Mouse (Mus musculus): ENCODE results near the gene Dlx3. TPM values are rescaled to one million over a fixed set of nuclear protein-coding genes. Genes with fewer than 3 reads are reported as not detected.

Gene Dlx3
- polyA plus RNA-seq, 1 experiment from 2014 or later, result 0.05 TPM

GRCm38 (mm10) chr11:95080783-95081182 lies 39.1 kb upstream of the Dlx3 start:
- Histone ChIP-seq H3K4me2 (replicated peaks; ENCODE audit: low read depth, low read length) (no peak overlapping the region), H3K4me3 (ENCODE audit: low read depth, low read length) (no peak overlapping the region), H3K27ac (ENCODE audit: low read length) (peak overlapping the region; percentile 75; the same call in 1 of the 2 replicates), H3K4me1 (ENCODE audit: insufficient read depth, low read depth, low read length) (peaks cover 24% of the 10 kb centered on the region; the same call in 1 of the 2 replicates), H3K9me3 (ENCODE audit: low read length) (no peaks in the 10 kb centered on the region), H3K9ac (replicated peaks; ENCODE audit: low read depth) (no peak overlapping the region), H3K27me3 (replicated peaks; ENCODE audit: insufficient read depth, low read length) (no peaks in the 10 kb centered on the region), H3K36me3 (ENCODE audit: insufficient read depth, low read length) (no peaks in the 10 kb centered on the region)
- 71% methylated on average over 6 of the region's 6 CpGs for WGBS
- DNase-seq (ENCODE audit: low spot score) (no peak), ATAC-seq (no peak)
- TF ChIP-seq EP300 (IDR thresholded peaks at IDR 0.05), result no peak
- no peak for TF ChIP-seq CTCF (IDR thresholded peaks at IDR 0.05)

- H3K4me2 ChIP-seq (replicated peaks; ENCODE audit: low read depth, low read length), result no peak overlapping the region
- ATAC-seq (no peak), DNase-seq (ENCODE audit: low spot score) (no peak)
- H3K9me3 ChIP-seq (ENCODE audit: low read length), result no peaks in the 10 kb centered on the region
- WGBS, result 78% methylated on average over 7 of the region's 7 CpGs
- H3K36me3 ChIP-seq (ENCODE audit: insufficient read depth, low read length), result no peaks in the 10 kb centered on the region
- H3K27me3 ChIP-seq (replicated peaks; ENCODE audit: insufficient read depth, low read length), result no peaks in the 10 kb centered on the region
- peaks cover 35% of the 10 kb centered on the region; the same call in 1 of the 2 replicates for H3K4me1 ChIP-seq (ENCODE audit: insufficient read depth, low read depth, low read length)
- no peak overlapping the region for H3K4me3 ChIP-seq (ENCODE audit: low read depth, low read length)
- H3K9ac ChIP-seq (replicated peaks; ENCODE audit: low read depth), result no peak overlapping the region
- no peak overlapping the region for H3K27ac ChIP-seq (ENCODE audit: low read length)
- no peak for TF ChIP-seq EP300 (IDR thresholded peaks at IDR 0.05)
- no peak for TF ChIP-seq CTCF (IDR thresholded peaks at IDR 0.05)
Measured at GRCm38 (mm10) chr11:95082896-95083295, 37.0 kb upstream of the Dlx3 start.

- H3K4me1 ChIP-seq (ENCODE audit: insufficient read depth, low read depth, low read length), result peaks cover 28% of the 10 kb centered on the region
- H3K4me2 ChIP-seq (replicated peaks; ENCODE audit: low read depth, low read length), result no peak overlapping the region
- H3K4me3 ChIP-seq (ENCODE audit: low read depth, low read length), result no peak overlapping the region
- ATAC-seq, result no peak
- no peak for DNase-seq (ENCODE audit: low spot score)
- H3K27ac ChIP-seq (ENCODE audit: low read length), result no peak overlapping the region
- no peaks in the 10 kb centered on the region for H3K36me3 ChIP-seq (ENCODE audit: insufficient read depth, low read length)
- no peaks in the 10 kb centered on the region for H3K9me3 ChIP-seq (ENCODE audit: low read length)
- 32% methylated on average over 4 of the region's 4 CpGs for WGBS
- TF ChIP-seq CTCF (IDR thresholded peaks at IDR 0.05) (no peak), EP300 (IDR thresholded peaks at IDR 0.05) (no peak)
- H3K27me3 ChIP-seq (replicated peaks; ENCODE audit: insufficient read depth, low read length), result no peaks in the 10 kb centered on the region
- no peak overlapping the region for H3K9ac ChIP-seq (replicated peaks; ENCODE audit: low read depth)
Measured at GRCm38 (mm10) chr11:95084175-95084574, 35.7 kb upstream of the Dlx3 start.

GRCm38 (mm10) chr11:95084811-95085382 lies 35.0 kb upstream of the Dlx3 start:
- Histone ChIP-seq H3K36me3 (ENCODE audit: insufficient read depth, low read length) (no peaks in the 10 kb centered on the region), H3K4me3 (ENCODE audit: low read depth, low read length) (no peak overlapping the region), H3K27ac (ENCODE audit: low read length) (no peak overlapping the region), H3K27me3 (replicated peaks; ENCODE audit: insufficient read depth, low read length) (no peaks in the 10 kb centered on the region), H3K9me3 (ENCODE audit: low read length) (no peaks in the 10 kb centered on the region), H3K4me2 (replicated peaks; ENCODE audit: low read depth, low read length) (no peak overlapping the region), H3K9ac (replicated peaks; ENCODE audit: low read depth) (no peak overlapping the region), H3K4me1 (ENCODE audit: insufficient read depth, low read depth, low read length) (peaks cover 26% of the 10 kb centered on the region)
- DNase-seq (ENCODE audit: low spot score), result no peak
- no peak for ATAC-seq
- TF ChIP-seq CTCF (IDR thresholded peaks at IDR 0.05) (no peak), EP300 (IDR thresholded peaks at IDR 0.05) (no peak)
- whole genome bisulfite sequencing, result 40% methylated on average over 5 of the region's 5 CpGs

GRCm38 (mm10) chr11:95085710-95086109 lies 34.2 kb upstream of the Dlx3 start:
- Histone ChIP-seq H3K4me3 (ENCODE audit: low read depth, low read length) (no peak overlapping the region), H3K27ac (ENCODE audit: low read length) (peak overlapping the region; percentile 63), H3K4me1 (ENCODE audit: insufficient read depth, low read depth, low read length) (peaks cover 18% of the 10 kb centered on the region), H3K27me3 (replicated peaks; ENCODE audit: insufficient read depth, low read length) (no peaks in the 10 kb centered on the region), H3K9ac (replicated peaks; ENCODE audit: low read depth) (no peak overlapping the region), H3K4me2 (replicated peaks; ENCODE audit: low read depth, low read length) (0 out of 2 replicates have a peak overlapping the region, but pooled peaks have one; percentile 8), H3K9me3 (ENCODE audit: low read length) (no peaks in the 10 kb centered on the region), H3K36me3 (ENCODE audit: insufficient read depth, low read length) (no peaks in the 10 kb centered on the region)
- no peak for ATAC-seq
- TF ChIP-seq EP300 (IDR thresholded peaks at IDR 0.05) (0 out of 2 replicates have a peak, but pooled peaks have one; percentile 22), CTCF (IDR thresholded peaks at IDR 0.05) (no peak)
- DNase-seq (ENCODE audit: low spot score), result peak; percentile 48
- WGBS, result 10% methylated on average over 5 of the region's 5 CpGs

GRCm38 (mm10) chr11:95086229-95086628 lies 33.7 kb upstream of the Dlx3 start:
- 52% methylated on average over 5 of the region's 5 CpGs for WGBS
- DNase-seq (ENCODE audit: low spot score) (peak; percentile 58), ATAC-seq (peak; percentile 43)
- Histone ChIP-seq H3K27me3 (replicated peaks; ENCODE audit: insufficient read depth, low read length) (no peaks in the 10 kb centered on the region), H3K9me3 (ENCODE audit: low read length) (no peaks in the 10 kb centered on the region), H3K4me2 (replicated peaks; ENCODE audit: low read depth, low read length) (0 out of 2 replicates have a peak overlapping the region, but pooled peaks have one; percentile 8), H3K36me3 (ENCODE audit: insufficient read depth, low read length) (no peaks in the 10 kb centered on the region), H3K4me3 (ENCODE audit: low read depth, low read length) (no peak overlapping the region), H3K27ac (ENCODE audit: low read length) (peak overlapping the region; percentile 63; the same call in 1 of the 2 replicates), H3K9ac (replicated peaks; ENCODE audit: low read depth) (no peak overlapping the region), H3K4me1 (ENCODE audit: insufficient read depth, low read depth, low read length) (peaks cover 16% of the 10 kb centered on the region)
- no peak; the same call in 1 of the 2 replicates for TF ChIP-seq EP300 (IDR thresholded peaks at IDR 0.05)
- TF ChIP-seq CTCF (IDR thresholded peaks at IDR 0.05), result no peak

Data from lung, postnatal 0 days (tissue).